Mouse (Mus musculus) MEL (cell line): Measurements from ENCODE around the gene Adcy10. TPM values are rescaled to one million over a fixed set of nuclear protein-coding genes. Genes with fewer than 3 reads are reported as not detected.

ENCODE experiments used
- DNase-seq: peaks from one replicate; pipeline ENCODE4 v3.0.0; 2011; ENCODE audit warnings: low read depth, low spot score
- H3K27ac ChIP-seq: 2 replicates; pipeline ENCODE4 v1.5.1; 2012; ENCODE audit warnings: low read depth, mild to moderate bottlenecking, control low read depth, low read length, moderate library complexity; ENCODE audit not compliant: control insufficient read depth
- H3K27me3 ChIP-seq, 2 experiments: fragments of 150-350 bp in 1 of 2; sonication (generic) in 1 of 2; 2 replicates each; pipeline ENCODE4 v1.6.1; 2012; ENCODE audit warnings: low read length in 2 of 2, mild to moderate bottlenecking in 2 of 2, improper control_type of control experiment in 1 of 2, moderate library complexity in 1 of 2; ENCODE audit not compliant: insufficient read depth in 2 of 2, control insufficient read depth in 1 of 2
- H3K36me3 ChIP-seq, 2 experiments: 2 replicates each; pipeline ENCODE4 v1.6.1; 2012 to 2014; ENCODE audit warnings: low read length in 2 of 2, improper control_type of control experiment in 1 of 2, inconsistent platforms in 1 of 2, mild to moderate bottlenecking in 1 of 2; ENCODE audit not compliant: insufficient read depth in 2 of 2, control insufficient read depth in 1 of 2
- H3K4me1 ChIP-seq, 2 experiments: fragments of 150-350 bp in 1 of 2; sonication (generic) in 1 of 2; 2 replicates each; pipeline ENCODE4 v1.6.1; 2012; ENCODE audit warnings: low read length in 2 of 2, improper control_type of control experiment in 1 of 2, mild to moderate bottlenecking in 1 of 2; ENCODE audit not compliant: insufficient read depth in 2 of 2, control insufficient read depth in 1 of 2
- H3K4me3 ChIP-seq, 2 experiments: fragments of 150-350 bp in 1 of 2; sonication (generic) in 1 of 2; 2 replicates each; pipeline ENCODE4 v1.5.1; 2012; ENCODE audit warnings: low read depth in 2 of 2, low read length in 2 of 2, mild to moderate bottlenecking in 2 of 2, moderate library complexity in 2 of 2, control low read depth in 1 of 2, improper control_type of control experiment in 1 of 2; ENCODE audit not compliant: control insufficient read depth in 1 of 2, insufficient read depth in 1 of 2
- H3K79me2 ChIP-seq: 2 replicates; pipeline ENCODE4 v1.6.1; 2012; ENCODE audit warnings: mild to moderate bottlenecking, low read length, moderate library complexity; ENCODE audit not compliant: control insufficient read depth, poor library complexity, insufficient read depth
- H3K9ac ChIP-seq: 2 replicates; pipeline ENCODE4 v1.6.1; 2012; ENCODE audit warnings: low read depth, mild to moderate bottlenecking, control low read depth, low read length, moderate library complexity; ENCODE audit not compliant: control insufficient read depth, poor library complexity, severe bottlenecking
- H3K9me3 ChIP-seq: fragments of 150-350 bp; sonication (generic); replicated peaks from 2 replicates; pipeline ENCODE4 v1.6.1; 2012; ENCODE audit warnings: mild to moderate bottlenecking, low read length, improper control_type of control experiment, moderate library complexity; ENCODE audit not compliant: insufficient read depth
- BHLHE40 ChIP-seq: IDR thresholded peaks from 2 replicates; pipeline ENCODE4 v1.6.1; 2012; ENCODE audit warnings: low read depth, mild to moderate bottlenecking, inconsistent platforms, low read length, improper control_type of control experiment, borderline replicate concordance
- CHD1 ChIP-seq: IDR thresholded peaks from 2 replicates; pipeline ENCODE4 v1.6.1; 2012; ENCODE audit warnings: low read depth, mild to moderate bottlenecking, inconsistent platforms, low read length, improper control_type of control experiment
- CHD2 ChIP-seq: IDR thresholded peaks from 2 replicates; pipeline ENCODE4 v1.6.1; 2011; ENCODE audit warnings: low read length, improper control_type of control experiment
- CTCF ChIP-seq, 3 experiments: IDR thresholded peaks in 2 of 3; conservative IDR thresholded peaks in 1 of 3; 2 replicates each; pipeline ENCODE4 v1.5.1; 2011 to 2012; ENCODE audit warnings: low read length in 3 of 3, low read depth in 2 of 3, mild to moderate bottlenecking in 2 of 3, improper control_type of control experiment in 1 of 3, inconsistent platforms in 1 of 3, mixed read lengths in 1 of 3, moderate library complexity in 1 of 3; ENCODE audit not compliant: control insufficient read depth in 1 of 3, insufficient read depth in 1 of 3, poor library complexity in 1 of 3, severe bottlenecking in 1 of 3
- E2F4 ChIP-seq: IDR thresholded peaks from 2 replicates; pipeline ENCODE4 v1.6.1; 2011; ENCODE audit warnings: low read depth, low read length, improper control_type of control experiment, borderline replicate concordance
- ELF1 ChIP-seq: IDR thresholded peaks from 2 replicates; pipeline ENCODE4 v1.6.1; 2014; ENCODE audit warnings: low read depth, mild to moderate bottlenecking, inconsistent platforms, low read length, improper control_type of control experiment, moderate library complexity
- EP300 ChIP-seq, 2 experiments: IDR thresholded peaks; 2 replicates each; pipeline ENCODE4 v1.6.1; 2011; ENCODE audit warnings: improper control_type of control experiment in 2 of 2, low read length in 2 of 2, low read depth in 1 of 2, mild to moderate bottlenecking in 1 of 2
- ETS1 ChIP-seq: IDR thresholded peaks from 2 replicates; pipeline ENCODE4 v1.6.1; 2012; ENCODE audit warnings: low read depth, mild to moderate bottlenecking, inconsistent platforms, low read length, improper control_type of control experiment, moderate library complexity
- GATA1 ChIP-seq: IDR thresholded peaks from 2 replicates; pipeline ENCODE4 v1.6.1; 2011; ENCODE audit warnings: low read depth, low read length, improper control_type of control experiment
- HCFC1 ChIP-seq: IDR thresholded peaks from 2 replicates; pipeline ENCODE4 v1.6.1; 2012; ENCODE audit warnings: low read depth, mild to moderate bottlenecking, inconsistent platforms, low read length, improper control_type of control experiment, moderate library complexity
- KAT2A ChIP-seq: conservative IDR thresholded peaks from 2 replicates; pipeline ENCODE4 v1.6.1; 2012; ENCODE audit warnings: low read depth, low read length, improper control_type of control experiment, inconsistent platforms
- MAX ChIP-seq: IDR thresholded peaks from 2 replicates; pipeline ENCODE4 v1.6.1; 2011; ENCODE audit warnings: low read length, improper control_type of control experiment
- MAZ ChIP-seq: IDR thresholded peaks from 2 replicates; pipeline ENCODE4 v1.6.1; 2012; ENCODE audit warnings: low read depth, mild to moderate bottlenecking, inconsistent platforms, low read length, improper control_type of control experiment
- MXI1 ChIP-seq: IDR thresholded peaks from 2 replicates; pipeline ENCODE4 v1.6.1; 2011; ENCODE audit warnings: mild to moderate bottlenecking, low read depth, low read length, improper control_type of control experiment
- MYB ChIP-seq: IDR thresholded peaks from 2 replicates; pipeline ENCODE4 v1.6.1; 2011; ENCODE audit warnings: mild to moderate bottlenecking, low read depth, low read length, improper control_type of control experiment
- MYC ChIP-seq: IDR thresholded peaks from 2 replicates; pipeline ENCODE4 v1.6.1; 2011; ENCODE audit warnings: low read depth, mild to moderate bottlenecking, low read length, improper control_type of control experiment, moderate library complexity
- RAD21 ChIP-seq: IDR thresholded peaks from 2 replicates; pipeline ENCODE4 v1.6.1; 2011; ENCODE audit warnings: mild to moderate bottlenecking, low read depth, low read length, improper control_type of control experiment
- RCOR1 ChIP-seq: IDR thresholded peaks from 2 replicates; pipeline ENCODE4 v1.6.1; 2012; ENCODE audit warnings: low read depth, mild to moderate bottlenecking, inconsistent platforms, low read length, improper control_type of control experiment
- SMC3 ChIP-seq: IDR thresholded peaks from 2 replicates; pipeline ENCODE4 v1.6.1; 2011; ENCODE audit warnings: low read depth, low read length, improper control_type of control experiment
- TBP ChIP-seq: IDR thresholded peaks from 2 replicates; pipeline ENCODE4 v1.8.0; 2011; ENCODE audit warnings: low read depth, low read length, improper control_type of control experiment
- UBTF ChIP-seq: IDR thresholded peaks from 2 replicates; pipeline ENCODE4 v1.6.1; 2012; ENCODE audit warnings: low read depth, mild to moderate bottlenecking, inconsistent platforms, low read length, improper control_type of control experiment, moderate library complexity, borderline replicate concordance; ENCODE audit not compliant: insufficient read depth
- USF1 ChIP-seq: IDR thresholded peaks from 2 replicates; pipeline ENCODE4 v1.6.1; 2014; ENCODE audit warnings: low read depth, mild to moderate bottlenecking, inconsistent platforms, low read length, improper control_type of control experiment, moderate library complexity
- ZMIZ1 ChIP-seq: IDR thresholded peaks from 2 replicates; pipeline ENCODE4 v1.6.1; 2012; ENCODE audit warnings: low read depth, mild to moderate bottlenecking, inconsistent platforms, low read length, improper control_type of control experiment, moderate library complexity
- ZNF384 ChIP-seq: IDR thresholded peaks from 2 replicates; pipeline ENCODE4 v1.6.1; 2012; ENCODE audit warnings: low read depth, mild to moderate bottlenecking, inconsistent platforms, low read length, improper control_type of control experiment
- polyA plus RNA-seq, 2 experiments: library from polyadenylated mRNA; stranded (reverse) in 1 of 2; unstranded in 1 of 2; fragments of >175 nt in 1 of 2; fragments of >200 nt in 1 of 2; gene quantifications; 2 replicates each; pipeline versions ENCODE4 v1.2.1 to v1.2.4; 2012; ENCODE audit warnings: low replicate concordance in 2 of 2, low read depth in 1 of 2; ENCODE audit not compliant: insufficient read length in 2 of 2, insufficient read depth in 1 of 2, missing spikeins in 1 of 2
- total RNA-seq: library from RNA; depleted of rRNA; stranded (reverse); fragments of 300-350 nt; gene quantifications from 2 replicates; pipeline ENCODE4 v1.2.3, GENCODE M21; 2012

The Adcy10 gene
- total and polyA plus RNA-seq, 3 experiments, result not detected

DNA sequence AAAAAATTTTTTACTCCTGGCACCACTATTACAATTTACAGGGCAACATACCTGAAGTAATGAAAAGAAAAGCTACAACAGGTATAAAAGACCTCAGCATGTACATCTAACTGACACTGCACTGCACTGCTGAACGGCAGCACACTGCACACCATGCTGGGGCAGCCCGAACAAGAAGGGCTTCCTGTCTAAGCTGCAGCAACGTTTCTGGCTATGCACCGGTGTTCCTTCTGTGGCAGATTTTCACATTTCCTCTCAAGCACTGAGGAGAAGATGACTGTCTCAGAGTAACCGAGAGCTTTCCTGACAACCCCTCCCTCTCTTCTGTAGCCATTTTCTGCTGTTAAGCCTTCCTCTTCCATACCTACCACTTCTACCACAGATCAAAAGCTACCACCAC, 127.7 kb downstream of the Adcy10 start:
- H3K4me3 ChIP-seq, result no peak overlapping the region
- H3K9me3 ChIP-seq, result no peaks in the 10 kb centered on the region
- H3K4me1 ChIP-seq, result peaks cover 0 to 9% of the 10 kb centered on the region in 2 experiments; a peak in 2 of 4 replicates
- H3K36me3 ChIP-seq, result peaks cover 0 to 12% of the 10 kb centered on the region in 2 experiments; a peak in 2 of 4 replicates
- no peaks in the 10 kb centered on the region for H3K79me2 ChIP-seq
- H3K27me3 ChIP-seq, result no peaks in the 10 kb centered on the region
- TF ChIP-seq TBP (no peak), MAX (no peak), ELF1 (no peak), KAT2A (no peak), ETS1 (no peak), CHD2 (no peak), EP300 (IDR thresholded peaks at IDR 0.05; ENCODE audit: low read depth in 1 of 2, low read length in 2 of 2) (no peak), UBTF (no peak), MYC (no peak), SMC3 (no peak), ZNF384 (no peak), CHD1 (no peak), MAZ (no peak), HCFC1 (no peak), GATA1 (no peak), BHLHE40 (no peak)
- no peak for DNase-seq
- no peak overlapping the region for H3K27ac ChIP-seq
- no peak overlapping the region for H3K9ac ChIP-seq

DNA sequence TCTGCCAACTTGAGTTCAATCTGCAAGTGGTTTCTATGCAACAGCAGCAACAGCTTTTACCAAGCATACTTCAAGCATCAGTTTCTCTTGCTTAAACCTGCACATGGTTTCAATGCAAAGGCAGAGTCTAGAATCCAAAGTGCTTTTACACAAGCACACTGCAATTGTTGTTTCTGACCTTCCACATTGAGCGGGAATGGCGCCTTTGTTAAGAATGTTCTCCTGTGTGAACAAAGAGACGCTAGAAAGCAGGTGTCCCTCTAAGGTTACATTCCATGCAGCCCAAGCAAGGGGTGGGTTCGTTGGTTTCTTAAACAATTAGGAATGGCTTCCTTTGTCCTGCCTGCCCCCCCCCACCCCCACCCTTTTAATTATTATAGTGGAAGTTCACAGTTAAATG, 128.9 kb downstream of the Adcy10 start:
- H3K36me3 ChIP-seq, result peaks cover 0 to 12% of the 10 kb centered on the region in 2 experiments; a peak in 2 of 4 replicates
- TF ChIP-seq MYB (no peak), ELF1 (no peak), CHD2 (no peak), E2F4 (no peak), MAZ (no peak), ZMIZ1 (no peak), MXI1 (no peak), RCOR1 (no peak), MYC (no peak), UBTF (no peak), RAD21 (no peak), USF1 (no peak), ETS1 (no peak), CTCF (IDR thresholded peaks at IDR 0.05 in 2 of 3, conservative IDR thresholded peaks at IDR 0.05 in 1 of 3; ENCODE audit: control insufficient read depth in 1 of 3, insufficient read depth in 1 of 3, low read depth in 2 of 3, low read length in 3 of 3, poor library complexity in 1 of 3, severe bottlenecking in 1 of 3) (no peak)
- H3K4me3 ChIP-seq, result no peak overlapping the region
- H3K27me3 ChIP-seq, result no peaks in the 10 kb centered on the region
- H3K79me2 ChIP-seq, result no peaks in the 10 kb centered on the region
- peaks cover 0 to 9% of the 10 kb centered on the region in 2 experiments; a peak in 2 of 4 replicates for H3K4me1 ChIP-seq
- no peak overlapping the region for H3K9ac ChIP-seq
- no peak overlapping the region for H3K27ac ChIP-seq
- DNase-seq, result no peak
- no peaks in the 10 kb centered on the region for H3K9me3 ChIP-seq
